Mouse (Mus musculus): ENCODE measurements at regions not wholly inside any gene's neighbourhood (a gene's known extent, or its start where the extent isn't known, plus 50 kb on each side); places are given as distances from the start of the nearest gene placed in this dataset.

- no peak overlapping the region for H3K27ac ChIP-seq
- DNase-seq (ENCODE audit: low spot score in 2 of 2): no peak
- TF ChIP-seq CTCF (conservative IDR thresholded peaks at IDR 0.05): no peak
- H3K4me3 ChIP-seq: no peak overlapping the region
Observed at GRCm38 (mm10) chr16:97234321-97234720, 63.8 kb upstream of the Dscam start.

- TF ChIP-seq CTCF (conservative IDR thresholded peaks at IDR 0.05): no peak
- no peak for DNase-seq (ENCODE audit: low spot score in 2 of 2)
- no peak overlapping the region for H3K27ac ChIP-seq
- no peak overlapping the region for H3K4me3 ChIP-seq
Observed at GRCm38 (mm10) chr16:97239626-97240025, 69.1 kb upstream of the Dscam start.

GRCm38 (mm10) chr16:97240085-97240484 is 69.5 kb upstream of the Dscam start:
- no peak for DNase-seq (ENCODE audit: low spot score in 2 of 2)
- H3K27ac ChIP-seq: no peak overlapping the region
- TF ChIP-seq CTCF (conservative IDR thresholded peaks at IDR 0.05): no peak

GRCm38 (mm10) chr16:97240859-97241360 is 70.4 kb upstream of the Dscam start:
- no peak for DNase-seq (ENCODE audit: low spot score in 2 of 2)
- H3K4me3 ChIP-seq: no peak overlapping the region
- no peak for TF ChIP-seq CTCF (conservative IDR thresholded peaks at IDR 0.05)
- no peak overlapping the region for H3K27ac ChIP-seq

More at GRCm38 (mm10) chr16:97240085-97240484, 69.5 kb upstream of the Dscam start:
- H3K4me3 ChIP-seq: no peak overlapping the region

- Histone ChIP-seq H3K4me3 (no peak overlapping the region), H3K27ac (no peak overlapping the region)
- TF ChIP-seq CTCF (conservative IDR thresholded peaks at IDR 0.05): no peak
- no peak for DNase-seq (ENCODE audit: low spot score in 2 of 2)
Observed at GRCm38 (mm10) chr16:97241639-97242038, 71.1 kb upstream of the Dscam start.

GRCm38 (mm10) chr16:97250488-97250887 is 79.9 kb upstream of the Dscam start:
- TF ChIP-seq CTCF (conservative IDR thresholded peaks at IDR 0.05): no peak
- Histone ChIP-seq H3K4me3 (no peak overlapping the region), H3K27ac (no peak overlapping the region)
- DNase-seq (ENCODE audit: low spot score in 2 of 2): no peak

GRCm38 (mm10) chr16:97252551-97252950 is 82.0 kb upstream of the Dscam start:
- Histone ChIP-seq H3K27ac (no peak overlapping the region), H3K4me3 (no peak overlapping the region)
- TF ChIP-seq CTCF (conservative IDR thresholded peaks at IDR 0.05): no peak
- DNase-seq (ENCODE audit: low spot score in 2 of 2): no peak

GRCm38 (mm10) chr16:97252997-97253635 is 82.6 kb upstream of the Dscam start:
- DNase-seq (ENCODE audit: low spot score in 2 of 2): no peak
- no peak overlapping the region for H3K4me3 ChIP-seq
- no peak overlapping the region for H3K27ac ChIP-seq
- peak; percentile 34 for TF ChIP-seq CTCF (conservative IDR thresholded peaks at IDR 0.05)

GRCm38 (mm10) chr16:97258821-97259220 is 88.3 kb upstream of the Dscam start:
- Histone ChIP-seq H3K4me3 (no peak overlapping the region), H3K27ac (no peak overlapping the region)
- TF ChIP-seq CTCF (conservative IDR thresholded peaks at IDR 0.05): no peak
- peak in 1 of 2 experiments; percentile 15 for DNase-seq (ENCODE audit: low spot score in 2 of 2)

GRCm38 (mm10) chr16:97263451-97263850 is 92.9 kb upstream of the Dscam start:
- no peak overlapping the region for H3K4me3 ChIP-seq
- no peak overlapping the region for H3K27ac ChIP-seq
- no peak for TF ChIP-seq CTCF (conservative IDR thresholded peaks at IDR 0.05)
- no peak for DNase-seq (ENCODE audit: low spot score in 2 of 2)

GRCm38 (mm10) chr16:97270417-97271133 is 86.0 kb upstream of the Bace2 start:
- H3K27ac ChIP-seq: no peak overlapping the region
- no peak for TF ChIP-seq CTCF (conservative IDR thresholded peaks at IDR 0.05)
- DNase-seq (ENCODE audit: low spot score in 2 of 2): no peak
- H3K4me3 ChIP-seq: no peak overlapping the region

GRCm38 (mm10) chr16:97271264-97271663 is 85.3 kb upstream of the Bace2 start:
- TF ChIP-seq CTCF (conservative IDR thresholded peaks at IDR 0.05): no peak
- no peak overlapping the region for H3K4me3 ChIP-seq
- DNase-seq (ENCODE audit: low spot score in 2 of 2): no peak

GRCm38 (mm10) chr16:97272035-97272631 is 84.4 kb upstream of the Bace2 start:
- Histone ChIP-seq H3K4me3 (peak overlapping the region; percentile 48), H3K27ac (peak overlapping the region; percentile 36; the same call in 1 of the 2 replicates)
- peak; percentile 74 to 90 for DNase-seq (ENCODE audit: low spot score in 2 of 2)
- peak; percentile 98 for TF ChIP-seq CTCF (conservative IDR thresholded peaks at IDR 0.05)

More at GRCm38 (mm10) chr16:97271264-97271663, 85.3 kb upstream of the Bace2 start:
- H3K27ac ChIP-seq: no peak overlapping the region

Measured in layer of hippocampus, adult 2 months (tissue).